Mouse (Mus musculus) embryonic facial prominence, embryonic 13.5 days (tissue): ENCODE measurements at regions not wholly inside any gene's neighbourhood (a gene's known extent, or its start where the extent isn't known, plus 50 kb on each side); places are given as distances from the start of the nearest gene placed in this dataset.
A peak's percentile ranks its signal among the peaks of the same experiment; 100 is the strongest.

Source experiments
- ATAC-seq: fragments of 200-750 bp; cut with Nextera tagmentation; 2 replicates; pipeline ENCODE4 v1.8.0; 2017; ENCODE audit warnings: low read depth; ENCODE audit not compliant: insufficient number of reproducible peaks, insufficient read depth, low FRiP score, low TSS enrichment
- H3K27ac ChIP-seq: fragments of 300-500 bp; sonication (generic); 2 replicates; pipeline ENCODE4 v1.5.1; 2015; ENCODE audit warnings: moderate library complexity, mild to moderate bottlenecking, inconsistent platforms
- H3K27me3 ChIP-seq: fragments of 300-500 bp; sonication (generic); 2 replicates; pipeline ENCODE4 v1.6.1; 2015; ENCODE audit warnings: mild to moderate bottlenecking, inconsistent platforms
- H3K36me3 ChIP-seq: fragments of 300-500 bp; sonication (generic); 2 replicates; pipeline ENCODE4 v1.6.1; 2015; ENCODE audit warnings: mild to moderate bottlenecking, inconsistent platforms
- H3K4me1 ChIP-seq: fragments of 300-500 bp; sonication (generic); 2 replicates; pipeline ENCODE4 v1.6.1; 2015; ENCODE audit warnings: inconsistent platforms
- H3K4me2 ChIP-seq: fragments of 300-500 bp; sonication (generic); 2 replicates; pipeline ENCODE4 v1.6.1; 2015; ENCODE audit warnings: moderate library complexity, mild to moderate bottlenecking, inconsistent platforms
- H3K4me3 ChIP-seq: fragments of 300-500 bp; sonication (generic); 2 replicates; pipeline ENCODE4 v1.5.1; 2015; ENCODE audit warnings: mild to moderate bottlenecking, inconsistent platforms
- H3K9ac ChIP-seq: fragments of 300-500 bp; sonication (generic); 2 replicates; pipeline ENCODE4 v1.6.1; 2015; ENCODE audit warnings: mild to moderate bottlenecking, inconsistent platforms
- H3K9me3 ChIP-seq: fragments of 300-500 bp; sonication (generic); 2 replicates; pipeline ENCODE4 v1.6.1; 2016; ENCODE audit warnings: inconsistent platforms
- WGBS: fragments of 180-500 bp; shearing (Covaris S2); methylation state at CpG from one replicate; pipeline ENCODE4 v1.1.7; 2015; ENCODE audit warnings: mixed read lengths; 5-methylcytosine and 5-hydroxymethylcytosine counted together

- H3K27me3 ChIP-seq = peaks cover 5% of the 10 kb centered on the region; the same call in 1 of the 2 replicates
- no peaks in the 10 kb centered on the region for H3K36me3 ChIP-seq
- H3K9me3 ChIP-seq = no peaks in the 10 kb centered on the region; the same call in 1 of the 2 replicates
- no peak overlapping the region for H3K9ac ChIP-seq
- H3K4me3 ChIP-seq = no peak overlapping the region
- H3K27ac ChIP-seq = peak overlapping the region; percentile 36; the same call in 1 of the 2 replicates
- H3K4me2 ChIP-seq = no peak overlapping the region
- ATAC-seq = no peak
- WGBS = 35% methylated on average over 2 of the region's 2 CpGs
- peaks cover 7% of the 10 kb centered on the region for H3K4me1 ChIP-seq
Measured at GRCm38 (mm10) chr2:71623134-71623533, 76.6 kb upstream of the Dlx2 start.

GRCm38 (mm10) chr2:71625298-71625902 is 78.8 kb upstream of the Dlx2 start:
- no peak for ATAC-seq

GRCm38 (mm10) chr2:71626404-71626803 is 79.8 kb upstream of the Dlx2 start:
- no peak overlapping the region for H3K4me2 ChIP-seq
- no peak for ATAC-seq
- no peaks in the 10 kb centered on the region for H3K36me3 ChIP-seq
- no peak overlapping the region for H3K9ac ChIP-seq
- peaks cover 21% of the 10 kb centered on the region for H3K27me3 ChIP-seq
- WGBS = 70% methylated on average over 12 of the region's 12 CpGs
- no peak overlapping the region for H3K27ac ChIP-seq
- H3K9me3 ChIP-seq = no peaks in the 10 kb centered on the region
- H3K4me1 ChIP-seq = peaks cover 26% of the 10 kb centered on the region
- H3K4me3 ChIP-seq = no peak overlapping the region

More at GRCm38 (mm10) chr2:71625298-71625902, 78.8 kb upstream of the Dlx2 start:
- Histone ChIP-seq H3K4me2 (no peak overlapping the region), H3K27me3 (peaks cover 21% of the 10 kb centered on the region), H3K9me3 (no peaks in the 10 kb centered on the region; the same call in 1 of the 2 replicates), H3K36me3 (no peaks in the 10 kb centered on the region), H3K4me1 (peaks cover 26% of the 10 kb centered on the region), H3K27ac (no peak overlapping the region), H3K4me3 (no peak overlapping the region), H3K9ac (no peak overlapping the region)
- WGBS = 63% methylated on average over 7 of the region's 7 CpGs

- Histone ChIP-seq H3K4me2 (no peak overlapping the region), H3K27me3 (peaks cover 21% of the 10 kb centered on the region), H3K9ac (no peak overlapping the region), H3K27ac (no peak overlapping the region), H3K4me1 (peaks cover 26% of the 10 kb centered on the region), H3K36me3 (no peaks in the 10 kb centered on the region), H3K4me3 (no peak overlapping the region), H3K9me3 (no peaks in the 10 kb centered on the region)
- no peak for ATAC-seq
- 47% methylated on average over 14 of the region's 14 CpGs for WGBS
Measured at GRCm38 (mm10) chr2:71627097-71627755, 80.7 kb upstream of the Dlx2 start.

GRCm38 (mm10) chr2:71628821-71629220 is 82.3 kb upstream of the Dlx2 start:
- peak overlapping the region; percentile 91 for H3K4me2 ChIP-seq
- no peaks in the 10 kb centered on the region for H3K36me3 ChIP-seq
- H3K9ac ChIP-seq = peak overlapping the region; percentile 51; the same call in 1 of the 2 replicates
- no peak overlapping the region; the same call in 1 of the 2 replicates for H3K27ac ChIP-seq
- peaks cover 23% of the 10 kb centered on the region for H3K4me1 ChIP-seq
- 11% methylated on average over 7 of the region's 7 CpGs for WGBS
- no peak for ATAC-seq
- H3K9me3 ChIP-seq = no peaks in the 10 kb centered on the region
- peaks cover 21% of the 10 kb centered on the region for H3K27me3 ChIP-seq
- peak overlapping the region; percentile 47 for H3K4me3 ChIP-seq

GRCm38 (mm10) chr2:71629301-71630142 is 83.0 kb upstream of the Dlx2 start:
- Histone ChIP-seq H3K27me3 (peaks cover 21% of the 10 kb centered on the region), H3K9me3 (no peaks in the 10 kb centered on the region), H3K27ac (no peak overlapping the region; the same call in 1 of the 2 replicates), H3K36me3 (no peaks in the 10 kb centered on the region), H3K9ac (peak overlapping the region; percentile 51), H3K4me3 (peak overlapping the region; percentile 47), H3K4me1 (peaks cover 23% of the 10 kb centered on the region), H3K4me2 (peak overlapping the region; percentile 91)
- WGBS = under 1% methylated on average over 43 of the region's 43 CpGs
- no peak for ATAC-seq

GRCm38 (mm10) chr2:71630143-71630463 is 83.5 kb upstream of the Dlx2 start:
- Histone ChIP-seq H3K27me3 (peaks cover 21% of the 10 kb centered on the region), H3K4me1 (peaks cover 23% of the 10 kb centered on the region), H3K4me2 (peak overlapping the region; percentile 91), H3K9me3 (no peaks in the 10 kb centered on the region), H3K4me3 (peak overlapping the region; percentile 47), H3K27ac (no peak overlapping the region), H3K36me3 (no peaks in the 10 kb centered on the region), H3K9ac (0 out of 2 replicates have a peak overlapping the region, but pooled peaks have one; percentile 51)
- 12% methylated on average over 3 of the region's 3 CpGs for WGBS
- ATAC-seq = no peak

- 71% methylated on average over 6 of the region's 6 CpGs for WGBS
- H3K9me3 ChIP-seq = no peaks in the 10 kb centered on the region
- H3K27me3 ChIP-seq = peaks cover 16% of the 10 kb centered on the region
- H3K4me2 ChIP-seq = no peak overlapping the region
- no peak overlapping the region for H3K4me3 ChIP-seq
- H3K36me3 ChIP-seq = no peaks in the 10 kb centered on the region
- ATAC-seq = no peak
- no peak overlapping the region for H3K9ac ChIP-seq
- no peak overlapping the region for H3K27ac ChIP-seq
- H3K4me1 ChIP-seq = peaks cover 19% of the 10 kb centered on the region
Measured at GRCm38 (mm10) chr2:71633471-71633870, 86.9 kb upstream of the Dlx2 start.

GRCm38 (mm10) chr2:71634471-71634870 is 87.9 kb upstream of the Dlx2 start:
- ATAC-seq = no peak
- Histone ChIP-seq H3K36me3 (no peaks in the 10 kb centered on the region), H3K27me3 (peaks cover 9% of the 10 kb centered on the region), H3K9ac (no peak overlapping the region), H3K27ac (no peak overlapping the region), H3K4me1 (peaks cover 9% of the 10 kb centered on the region), H3K4me2 (no peak overlapping the region), H3K4me3 (no peak overlapping the region), H3K9me3 (no peaks in the 10 kb centered on the region)
- 67% methylated on average over 3 of the region's 3 CpGs for WGBS

- Histone ChIP-seq H3K36me3 (no peaks in the 10 kb centered on the region), H3K9me3 (peaks cover 7% of the 10 kb centered on the region), H3K27me3 (no peaks in the 10 kb centered on the region), H3K9ac (no peak overlapping the region), H3K4me1 (no peaks in the 10 kb centered on the region), H3K4me2 (no peak overlapping the region), H3K27ac (no peak overlapping the region), H3K4me3 (no peak overlapping the region)
- ATAC-seq = no peak
- 82% methylated on average over 4 of the region's 4 CpGs for WGBS
Measured at GRCm38 (mm10) chr2:71636134-71636533, 89.6 kb upstream of the Dlx2 start.

- H3K36me3 ChIP-seq = no peaks in the 10 kb centered on the region
- no peaks in the 10 kb centered on the region for H3K27me3 ChIP-seq
- 76% methylated on average over 4 of the region's 4 CpGs for WGBS
- no peak overlapping the region for H3K4me2 ChIP-seq
- H3K9me3 ChIP-seq = peaks cover 11% of the 10 kb centered on the region
- H3K4me3 ChIP-seq = no peak overlapping the region
- H3K9ac ChIP-seq = no peak overlapping the region
- H3K27ac ChIP-seq = no peak overlapping the region
- H3K4me1 ChIP-seq = no peaks in the 10 kb centered on the region
- ATAC-seq = no peak
Measured at GRCm38 (mm10) chr2:71636590-71636989, 90.0 kb upstream of the Dlx2 start.
